Comparison of ENCODE assay signal across 12 mouse cellular contexts in the genomic region with DNA sequence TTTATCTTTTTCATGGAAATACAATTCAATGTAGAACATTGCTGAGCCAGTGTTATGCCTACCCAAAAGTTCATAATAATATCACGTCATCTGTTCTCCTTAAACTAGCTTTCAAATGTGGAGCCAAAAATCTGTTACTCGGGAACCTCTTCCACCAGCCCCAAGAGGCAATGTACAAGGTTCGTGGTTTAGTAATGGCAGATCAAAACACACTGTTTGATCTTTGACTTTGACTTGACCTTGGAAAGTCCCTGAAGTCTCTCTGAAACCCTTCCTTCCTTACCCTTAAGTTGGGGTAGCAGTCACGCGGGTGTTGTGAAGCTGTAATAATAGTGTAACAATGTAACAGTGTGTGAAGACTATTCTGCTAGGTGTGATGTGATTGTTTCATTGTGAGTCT.
DNase-seq lines count a peak whose midpoint lies in the region; ATAC-seq and TF ChIP-seq lines count a peak whose summit lies in the region.
"Had no signal": no experiment of that assay in that cellular context is flagged by ENCODE, and none has a peak within 500 bp of the region (broad histone marks: within the 10 kb centered on the region; RNA-seq: fewer than 3 reads in every experiment).

No protein-coding gene starts in this region.

- intact Hi-C loops in heart, postnatal 25 days (cut with DNase I): loop anchor here (5.0 kb wide), 1 partner anchor 81 kb away; no protein-coding TSS in a partner anchor

- no peaks in the 10 kb centered on the region for H3K9me3 ChIP-seq in heart, embryonic 11.5 days (replicated peaks; ENCODE audit: control insufficient read depth, low read length)
- H3K9me3 ChIP-seq in intestine, embryonic 16.5 days (ENCODE audit: control insufficient read depth, low read length): no peaks in the 10 kb centered on the region
- no peaks in the 10 kb centered on the region for H3K9me3 ChIP-seq in lung, postnatal 0 days (ENCODE audit: low read length)

- H3K4me3 ChIP-seq in heart, embryonic 11.5 days (ENCODE audit: low read depth, low read length): no peak overlapping the region
- no peak overlapping the region for H3K4me3 ChIP-seq in layer of hippocampus, adult 2 months
- no peak overlapping the region for H3K4me3 ChIP-seq in intestine, embryonic 16.5 days (ENCODE audit: low read length)
- H3K4me3 ChIP-seq in lung, postnatal 0 days (ENCODE audit: low read depth, low read length): no peak overlapping the region

- TF ChIP-seq EP300 in lung, postnatal 0 days (IDR thresholded peaks at IDR 0.05): no peak

- TF ChIP-seq CTCF in layer of hippocampus, adult 2 months (conservative IDR thresholded peaks at IDR 0.05): no peak
- no peak for TF ChIP-seq CTCF in lung, postnatal 0 days (IDR thresholded peaks at IDR 0.05)

- peak overlapping the region; percentile 74 for H3K27ac ChIP-seq in heart, embryonic 11.5 days (ENCODE audit: low read depth, low read length)
- H3K27ac ChIP-seq in layer of hippocampus, adult 2 months: peak overlapping the region; percentile 79
- H3K27ac ChIP-seq in intestine, embryonic 16.5 days (ENCODE audit: low read length): peak overlapping the region; percentile 84
- H3K27ac ChIP-seq in lung, postnatal 0 days (ENCODE audit: low read length): no peak overlapping the region
- H3K27ac ChIP-seq: macrophage had no signal

- 74% methylated on average over 5 of the region's 5 CpGs for WGBS in heart, embryonic 11.5 days (ENCODE audit: insufficient replicate concordance)
- WGBS in intestine, embryonic 16.5 days: 68% methylated on average over 5 of the region's 5 CpGs
- 59% methylated on average over 5 of the region's 5 CpGs for WGBS in lung, postnatal 0 days

- no peak for ATAC-seq in heart, embryonic 11.5 days (replicated peaks; ENCODE audit: insufficient number of reproducible peaks, low FRiP score, low TSS enrichment)
- no peak; the same call in 1 of the 2 replicates for ATAC-seq in intestine, embryonic 16.5 days
- ATAC-seq in lung, postnatal 0 days: no peak
- ATAC-seq: hindbrain, embryonic 16.5 days; Patski had no signal

- H3K4me1 ChIP-seq in heart, embryonic 11.5 days (ENCODE audit: control insufficient read depth, insufficient read depth, low read length): peaks cover 45% of the 10 kb centered on the region
- peaks cover 50% of the 10 kb centered on the region for H3K4me1 ChIP-seq in intestine, embryonic 16.5 days (ENCODE audit: control insufficient read depth, insufficient read depth, low read length)
- peaks cover 13% of the 10 kb centered on the region; the same call in 1 of the 2 replicates for H3K4me1 ChIP-seq in lung, postnatal 0 days (ENCODE audit: insufficient read depth, low read depth, low read length)

- H3K9ac ChIP-seq in heart, embryonic 11.5 days (ENCODE audit: low read depth, low read length): 0 out of 2 replicates have a peak overlapping the region, but pooled peaks have one; percentile 12
- H3K9ac ChIP-seq in intestine, embryonic 16.5 days (ENCODE audit: low read depth, low read length): no peak overlapping the region
- no peak overlapping the region for H3K9ac ChIP-seq in lung, postnatal 0 days (replicated peaks; ENCODE audit: low read depth)

- H3K27me3 ChIP-seq in heart, embryonic 11.5 days (ENCODE audit: control insufficient read depth, insufficient read depth, low read length): no peaks in the 10 kb centered on the region
- no peaks in the 10 kb centered on the region for H3K27me3 ChIP-seq in intestine, embryonic 16.5 days (replicated peaks; ENCODE audit: control insufficient read depth, insufficient read depth, low read length)
- no peaks in the 10 kb centered on the region for H3K27me3 ChIP-seq in lung, postnatal 0 days (replicated peaks; ENCODE audit: insufficient read depth, low read length)
- H3K27me3 ChIP-seq: Patski had no signal

- no peaks in the 10 kb centered on the region for H3K36me3 ChIP-seq in heart, embryonic 11.5 days (ENCODE audit: control insufficient read depth, insufficient read depth, low read length)
- no peaks in the 10 kb centered on the region for H3K36me3 ChIP-seq in intestine, embryonic 16.5 days (ENCODE audit: control insufficient read depth, insufficient read depth, low read length)
- H3K36me3 ChIP-seq in lung, postnatal 0 days (ENCODE audit: insufficient read depth, low read length): no peaks in the 10 kb centered on the region

- H3K4me2 ChIP-seq in heart, embryonic 11.5 days: no peak overlapping the region
- no peak overlapping the region for H3K4me2 ChIP-seq in intestine, embryonic 16.5 days (ENCODE audit: low read depth, low read length)
- no peak overlapping the region for H3K4me2 ChIP-seq in lung, postnatal 0 days (replicated peaks; ENCODE audit: low read depth, low read length)
- H3K4me2 ChIP-seq: liver, embryonic 11.5 days had no signal

- no peak for DNase-seq in heart, postnatal 25 days (ENCODE audit: low spot score)
- no peak for DNase-seq in layer of hippocampus, adult 2 months (ENCODE audit: low spot score in 2 of 2)
- DNase-seq in layer of hippocampus, adult 9-11 months: no peak
- peak; percentile 41 for DNase-seq in R1 (ENCODE audit: low read depth, low spot score)
- no peak for DNase-seq in ovary, postnatal 10 days (ENCODE audit: low spot score)
- DNase-seq in lung, postnatal 0 days (ENCODE audit: low spot score): no peak
